Mouse (Mus musculus) heart, adult 2 months (tissue): ENCODE results near the gene Casq1. TPM values are rescaled to one million over a fixed set of nuclear protein-coding genes. Genes with fewer than 3 reads are reported as not detected.

Experiments
- DNase-seq, 2 experiments: peaks; one replicate each; pipeline ENCODE4 v3.0.0; 2021
- H3K27ac ChIP-seq: fragments of 200-600 bp; 2 replicates; pipeline ENCODE4 v1.8.1; 2022
- H3K27me3 ChIP-seq: fragments of 200-500 bp; 2 replicates; pipeline ENCODE4 v1.6.1; 2012; ENCODE audit warnings: mild to moderate bottlenecking, low read length, inconsistent platforms, mixed read lengths; ENCODE audit not compliant: control insufficient read depth, insufficient read depth
- H3K36me3 ChIP-seq: fragments of 200-500 bp; 2 replicates; pipeline ENCODE4 v1.6.1; 2012; ENCODE audit warnings: low read length, inconsistent platforms; ENCODE audit not compliant: control insufficient read depth, insufficient read depth
- H3K4me1 ChIP-seq: fragments of 200-500 bp; 2 replicates; pipeline ENCODE4 v1.6.1; 2011; ENCODE audit warnings: low read length; ENCODE audit not compliant: control insufficient read depth, insufficient read depth
- H3K4me3 ChIP-seq: fragments of 200-600 bp; 2 replicates; pipeline ENCODE4 v1.8.1; 2022
- H3K79me2 ChIP-seq: fragments of 200-500 bp; replicated peaks from 2 replicates; pipeline ENCODE4 v1.6.1; 2012; ENCODE audit warnings: mild to moderate bottlenecking, inconsistent platforms, low read length, moderate library complexity, mixed read lengths; ENCODE audit not compliant: control insufficient read depth, insufficient read depth
- H3K9ac ChIP-seq: fragments of 200-500 bp; 2 replicates; pipeline ENCODE4 v1.6.1; 2012; ENCODE audit warnings: low read depth, mild to moderate bottlenecking, control low read depth, inconsistent platforms, low read length, mixed read lengths
- CTCF ChIP-seq: fragments of 200-600 bp; IDR thresholded peaks from 2 replicates; pipeline ENCODE4 v1.8.1; 2022; ENCODE audit warnings: antibody characterized with exemption, mild to moderate bottlenecking, moderate library complexity
- EP300 ChIP-seq: fragments of 200-500 bp; IDR thresholded peaks from 2 replicates; pipeline ENCODE4 v1.6.1; 2011; ENCODE audit warnings: low read depth, low read length, control low read depth; ENCODE audit not compliant: insufficient read depth
- POLR2A ChIP-seq: fragments of 200-500 bp; IDR thresholded peaks from 2 replicates; pipeline ENCODE4 v1.6.1; 2011; ENCODE audit warnings: mild to moderate bottlenecking, low read depth, low read length, control low read depth; ENCODE audit not compliant: insufficient read depth
- WGBS: fragments of 180-500 bp; shearing (Covaris S2); methylation state at CpG from one replicate; pipeline ENCODE4 v1.1.7; 2018; 5-methylcytosine and 5-hydroxymethylcytosine counted together
- intact Hi-C: fragments of 180-260 bp; cut with DNase I; formaldehyde crosslinking; loops from one replicate; pipeline ENCODE4 v1.15.1; 2025
- polyA plus RNA-seq: library from polyadenylated mRNA; depleted of rRNA; stranded (reverse); fragments of >200 nt; gene quantifications from 2 replicates; pipeline ENCODE4 v1.2.3, GENCODE M21; 2012
- total RNA-seq, 2 experiments: library from RNA; stranded (reverse); gene quantifications; 2 replicates each; pipeline ENCODE4 v1.2.3; 2021

The Casq1 gene
- total and polyA plus RNA-seq, 3 experiments = 3.3 to 53.8 (median 5.6) TPM

DNA sequence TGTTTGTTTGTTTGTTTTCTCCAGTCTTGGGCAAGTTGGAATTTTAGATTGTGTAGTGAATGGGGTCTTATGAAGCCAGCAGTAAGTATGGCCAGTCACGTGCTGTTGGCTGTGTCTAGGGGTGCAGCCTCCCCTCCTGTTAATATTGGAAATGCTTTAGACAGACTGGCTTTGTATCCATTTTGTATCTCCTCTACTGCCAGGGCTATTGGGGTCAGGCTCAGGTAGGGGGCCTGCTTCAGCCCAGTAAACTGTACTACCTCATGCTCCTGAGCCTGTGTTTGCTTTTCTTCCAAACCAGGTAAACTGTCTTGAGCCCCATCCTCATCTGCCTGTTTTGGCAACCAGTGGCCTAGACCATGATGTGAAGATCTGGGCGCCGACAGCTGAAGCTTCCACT lies 27.5 kb downstream of the Casq1 start:
- no peaks in the 10 kb centered on the region for H3K27me3 ChIP-seq
- no peak overlapping the region for H3K9ac ChIP-seq
- no peak for TF ChIP-seq CTCF
- H3K4me3 ChIP-seq = no peak overlapping the region
- no peak for DNase-seq
- peaks cover 5% of the 10 kb centered on the region for H3K36me3 ChIP-seq
- peaks cover 3% of the 10 kb centered on the region for H3K4me1 ChIP-seq
- H3K79me2 ChIP-seq = no peaks in the 10 kb centered on the region
- intact Hi-C loops = no loop called here
- H3K27ac ChIP-seq = no peak overlapping the region
- 82% methylated on average over 3 of the region's 3 CpGs for WGBS

DNA sequence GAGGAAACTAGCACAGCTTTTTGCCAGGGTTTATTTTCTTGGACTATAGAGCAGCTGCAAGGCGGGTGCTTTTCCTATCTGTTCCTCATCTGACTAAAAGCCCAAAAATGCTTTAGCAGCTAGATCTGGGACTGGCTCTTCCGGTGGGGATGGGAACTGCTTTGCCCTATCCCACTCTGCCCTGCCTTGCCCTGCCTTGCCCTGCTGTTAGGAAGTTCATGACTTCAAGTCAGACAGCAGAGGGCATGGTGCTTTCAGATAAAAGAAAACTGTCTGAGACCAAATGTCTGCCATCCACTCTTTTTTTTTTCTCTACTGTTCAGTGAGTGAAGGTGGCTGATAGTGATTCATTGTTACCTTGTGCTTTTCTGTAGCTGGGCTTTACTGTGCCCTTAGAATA lies 28.1 kb downstream of the Casq1 start:
- no peak overlapping the region for H3K4me3 ChIP-seq
- intact Hi-C loops = no loop called here
- peaks cover 3% of the 10 kb centered on the region for H3K4me1 ChIP-seq
- no peaks in the 10 kb centered on the region for H3K27me3 ChIP-seq
- H3K9ac ChIP-seq = no peak overlapping the region
- peak; percentile 41 for TF ChIP-seq CTCF
- no peak for TF ChIP-seq POLR2A
- peaks cover 2% of the 10 kb centered on the region for H3K36me3 ChIP-seq
- H3K27ac ChIP-seq = no peak overlapping the region
- WGBS = 58% methylated on average over 2 of the region's 2 CpGs
- H3K79me2 ChIP-seq = no peaks in the 10 kb centered on the region
- DNase-seq = no peak

DNA sequence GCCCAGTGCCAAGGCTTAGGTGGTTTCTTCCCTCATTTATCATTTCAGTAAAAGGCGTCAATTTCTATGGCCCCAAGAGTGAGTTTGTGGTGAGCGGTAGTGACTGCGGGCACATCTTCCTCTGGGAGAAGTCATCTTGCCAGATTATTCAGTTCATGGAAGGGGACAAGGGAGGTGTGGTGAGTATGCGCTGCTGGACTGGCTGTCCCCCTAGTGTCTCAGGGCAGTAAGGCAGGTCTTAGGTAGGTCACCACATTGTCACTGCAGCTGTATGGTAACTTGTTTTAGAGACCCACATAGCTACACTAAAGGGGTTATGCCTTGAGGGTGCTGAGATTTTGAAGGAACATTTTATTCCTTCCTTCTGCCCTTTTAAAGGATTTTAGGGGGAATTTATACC lies 30.8 kb downstream of the Casq1 start:
- intact Hi-C loops = no loop called here
- no peaks in the 10 kb centered on the region for H3K4me1 ChIP-seq
- TF ChIP-seq EP300 (no peak), CTCF (peak; percentile 74), POLR2A (no peak)
- H3K27me3 ChIP-seq = no peaks in the 10 kb centered on the region
- H3K36me3 ChIP-seq = peaks cover 7% of the 10 kb centered on the region
- no peaks in the 10 kb centered on the region for H3K79me2 ChIP-seq
- no peak overlapping the region for H3K9ac ChIP-seq
- no peak overlapping the region for H3K4me3 ChIP-seq
- WGBS = 33% methylated on average over 4 of the region's 4 CpGs
- H3K27ac ChIP-seq = no peak overlapping the region
- DNase-seq = no peak

DNA sequence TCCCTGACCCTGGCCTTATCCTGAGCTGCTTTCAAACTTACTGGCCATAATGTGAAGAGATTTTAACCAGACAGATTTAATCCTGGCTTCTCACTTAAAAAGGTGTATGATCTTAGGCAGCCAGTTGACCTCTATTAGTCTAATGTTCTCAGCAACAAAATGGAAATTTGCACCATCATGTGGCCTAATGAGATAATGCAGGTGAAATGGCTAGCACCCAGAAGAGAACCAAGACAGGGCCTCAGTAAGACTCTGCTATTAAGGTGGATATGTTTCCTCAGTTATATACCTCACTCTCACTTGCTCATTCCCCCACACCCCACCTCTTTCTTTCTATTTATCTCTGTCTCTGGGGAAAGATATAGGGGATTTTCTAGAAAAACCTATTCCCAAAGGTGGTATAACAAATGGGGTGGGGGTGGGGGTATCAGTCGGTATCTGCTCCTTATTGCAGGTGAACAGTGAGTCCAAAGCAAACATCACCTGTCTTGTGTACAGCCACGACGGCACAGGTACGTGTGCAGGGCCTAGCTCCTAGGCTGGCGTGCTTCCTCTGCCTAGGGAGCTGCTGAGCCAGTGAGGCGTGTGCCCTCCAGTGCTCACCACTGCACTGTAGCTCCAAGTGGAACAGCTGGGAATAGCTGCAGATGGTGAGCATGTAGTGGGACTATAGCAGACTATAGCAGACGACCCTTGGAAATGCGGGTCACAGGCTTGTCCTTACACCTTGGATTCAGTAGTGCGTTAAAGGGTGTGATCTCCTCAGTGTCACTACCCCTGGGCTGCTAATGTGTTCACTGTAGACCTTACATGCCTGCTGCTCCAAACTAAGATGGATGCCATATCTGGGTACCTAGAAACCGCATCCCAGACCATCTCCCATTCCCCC lies 33.0 kb downstream of the Casq1 start:
- WGBS = 94% methylated on average over 10 of the region's 10 CpGs
- no peak for TF ChIP-seq EP300
- TF ChIP-seq CTCF = peak; percentile 29
- no peak for TF ChIP-seq POLR2A
- no peak overlapping the region for H3K4me3 ChIP-seq
- peaks cover 7% of the 10 kb centered on the region for H3K36me3 ChIP-seq
- no peak overlapping the region for H3K9ac ChIP-seq
- H3K4me1 ChIP-seq = no peaks in the 10 kb centered on the region
- no peaks in the 10 kb centered on the region for H3K27me3 ChIP-seq
- H3K27ac ChIP-seq = no peak overlapping the region
- intact Hi-C loops = no loop called here
- no peaks in the 10 kb centered on the region; the same call in 1 of the 2 replicates for H3K79me2 ChIP-seq
- DNase-seq = no peak

DNA sequence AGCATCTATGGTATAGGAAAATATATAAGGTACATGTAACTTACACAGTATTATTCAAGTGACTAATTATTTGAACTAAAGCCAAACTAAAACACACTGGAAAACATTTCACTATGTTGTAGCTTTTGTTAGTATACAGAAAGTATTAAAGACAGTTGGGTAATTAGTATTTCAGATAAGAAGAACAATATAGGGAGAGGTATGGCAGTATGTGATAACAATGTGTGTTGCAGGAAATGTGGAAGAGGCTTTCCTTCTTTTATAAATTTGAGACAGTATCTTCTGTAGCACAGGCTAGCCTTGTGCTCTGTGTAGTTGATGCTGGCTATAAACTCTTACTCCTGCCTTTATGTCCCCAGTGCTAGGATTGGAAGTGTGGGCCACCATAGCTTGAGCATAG lies 35.8 kb downstream of the Casq1 start:
- TF ChIP-seq CTCF (no peak), EP300 (no peak), POLR2A (no peak)
- Histone ChIP-seq H3K9ac (no peak overlapping the region), H3K27ac (no peak overlapping the region), H3K27me3 (no peaks in the 10 kb centered on the region), H3K4me1 (peaks cover 2% of the 10 kb centered on the region), H3K79me2 (no peaks in the 10 kb centered on the region; the same call in none of the 2 replicates), H3K4me3 (no peak overlapping the region), H3K36me3 (peaks cover 21% of the 10 kb centered on the region)
- intact Hi-C loops = no loop called here
- DNase-seq = no peak

DNA sequence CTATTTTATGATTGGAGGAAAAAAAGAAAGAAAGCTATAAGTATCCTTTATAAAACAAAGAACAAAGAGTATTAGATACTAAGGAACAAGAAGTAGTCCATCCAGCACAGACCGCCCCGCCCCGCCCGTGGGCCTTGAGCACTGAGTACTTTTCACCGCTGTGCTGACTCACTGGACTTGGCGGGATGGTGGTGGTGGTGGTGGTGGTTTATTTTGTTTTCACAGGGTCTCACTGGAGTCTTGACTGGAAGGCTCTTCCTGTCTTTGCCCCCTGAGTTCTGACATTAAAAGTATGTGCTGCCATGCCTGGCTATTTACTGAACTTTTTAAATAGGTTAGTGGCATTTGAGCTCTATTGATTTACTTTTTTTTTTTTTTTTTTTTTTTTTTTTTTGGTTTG lies 36.6 kb downstream of the Casq1 start:
- DNase-seq = no peak
- Histone ChIP-seq H3K4me1 (peaks cover 2% of the 10 kb centered on the region), H3K9ac (no peak overlapping the region), H3K36me3 (peaks cover 27% of the 10 kb centered on the region), H3K79me2 (no peaks in the 10 kb centered on the region; the same call in none of the 2 replicates), H3K4me3 (no peak overlapping the region), H3K27ac (no peak overlapping the region), H3K27me3 (no peaks in the 10 kb centered on the region)
- TF ChIP-seq CTCF (no peak), EP300 (no peak), POLR2A (no peak)
- intact Hi-C loops = no loop called here
- WGBS = 98% methylated on average over 6 of the region's 6 CpGs
